In the genomic region with DNA sequence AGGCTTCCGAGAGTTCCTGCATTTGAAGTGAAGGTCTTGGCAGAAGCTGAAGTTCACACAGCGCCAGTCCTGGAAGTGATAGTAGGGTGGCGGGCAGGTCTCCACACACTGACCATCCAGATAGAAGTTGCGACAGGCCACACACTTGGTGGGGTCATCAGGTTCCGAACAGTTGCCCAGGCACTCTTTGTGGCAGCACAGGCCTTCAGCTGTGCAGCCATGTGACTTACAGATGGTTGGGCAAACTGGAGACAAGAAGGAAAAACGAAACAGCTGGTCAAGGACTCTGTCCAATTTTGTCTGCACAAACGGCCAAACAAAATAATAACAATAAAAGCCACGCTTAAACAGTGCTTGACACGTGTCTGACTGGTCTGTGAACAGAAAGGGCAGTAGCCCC, we compare ENCODE assay signal across 10 mouse cellular contexts.
A peak's percentile ranks its signal among the peaks of the same experiment; 100 is the strongest.
DNase-seq lines count a peak whose midpoint lies in the region; ATAC-seq and TF ChIP-seq lines count a peak whose summit lies in the region.
"Had no signal": no experiment of that assay in that cellular context is flagged by ENCODE, and none has a peak within 500 bp of the region (broad histone marks: within the 10 kb centered on the region; RNA-seq: fewer than 3 reads in every experiment).

No protein-coding gene starts in this region.

- TF ChIP-seq CTCF in gastrocnemius, adult 2 months (IDR thresholded peaks at IDR 0.05): no peak

- H3K4me2 ChIP-seq in hindbrain, embryonic 16.5 days (ENCODE audit: low read length): no peak overlapping the region
- no peak overlapping the region for H3K4me2 ChIP-seq in hindbrain, embryonic 11.5 days (replicated peaks; ENCODE audit: low read depth, low read length)
- H3K4me2 ChIP-seq: limb, embryonic 15.5 days had no signal

- H3K9ac ChIP-seq in hindbrain, embryonic 16.5 days (ENCODE audit: low read depth, low read length): no peak overlapping the region
- no peak overlapping the region for H3K9ac ChIP-seq in hindbrain, embryonic 11.5 days (ENCODE audit: low read depth, low read length)
- H3K9ac ChIP-seq: limb, embryonic 15.5 days had no signal

- H3K27ac ChIP-seq in hindbrain, embryonic 16.5 days (ENCODE audit: low read depth, low read length): no peak overlapping the region
- no peak overlapping the region for H3K27ac ChIP-seq in hindbrain, embryonic 11.5 days (ENCODE audit: low read depth, low read length)
- peak overlapping the region; percentile 52 for H3K27ac ChIP-seq in gastrocnemius, adult 2 months
- H3K27ac ChIP-seq: limb, embryonic 15.5 days had no signal

- peaks cover 1% of the 10 kb centered on the region; the same call in 1 of the 2 replicates for H3K4me1 ChIP-seq in hindbrain, embryonic 16.5 days (ENCODE audit: control insufficient read depth, insufficient read depth, low read depth, low read length)
- no peaks in the 10 kb centered on the region for H3K4me1 ChIP-seq in hindbrain, embryonic 11.5 days (replicated peaks; ENCODE audit: control insufficient read depth, insufficient read depth, low read length)

- ATAC-seq in hindbrain, embryonic 16.5 days: peak; percentile 37; the same call in 1 of the 2 replicates
- no peak for ATAC-seq in hindbrain, embryonic 11.5 days (ENCODE audit: low FRiP score)
- ATAC-seq in megakaryocyte, adult 5-6 weeks (ENCODE audit: poor library complexity, severe bottlenecking): no peak

- no peak overlapping the region for H3K4me3 ChIP-seq in hindbrain, embryonic 16.5 days (ENCODE audit: low read length)
- H3K4me3 ChIP-seq in hindbrain, embryonic 11.5 days (ENCODE audit: low read depth, low read length): no peak overlapping the region
- H3K4me3 ChIP-seq in gastrocnemius, adult 2 months: no peak overlapping the region; the same call in 1 of the 2 replicates
- H3K4me3 ChIP-seq: limb, embryonic 15.5 days had no signal

- DNase-seq in hindbrain, embryonic 11.5 days (ENCODE audit: low spot score): no peak
- DNase-seq in adrenal gland, postnatal 10 days: peak; percentile 51
- peak; percentile 72 for DNase-seq in gastrocnemius, adult 2 months
- peak; percentile 42 to 64 for DNase-seq in kidney, postnatal 36 days
- DNase-seq in left cerebral cortex, adult 18-20 months (ENCODE audit: low spot score in 2 of 2): no peak
- no peak for DNase-seq in right cerebral cortex, postnatal 4 days
- DNase-seq: thymus, adult 18-20 months had no signal

- peaks cover 9% of the 10 kb centered on the region for H3K36me3 ChIP-seq in hindbrain, embryonic 16.5 days (ENCODE audit: control insufficient read depth, insufficient read depth, low read length)
- H3K36me3 ChIP-seq in hindbrain, embryonic 11.5 days (ENCODE audit: control insufficient read depth, insufficient read depth, low read length): no peaks in the 10 kb centered on the region

- 71% methylated on average over 9 of the region's 9 CpGs for WGBS in hindbrain, embryonic 16.5 days
- WGBS in hindbrain, embryonic 11.5 days: 92% methylated on average over 9 of the region's 9 CpGs

- H3K27me3 ChIP-seq in hindbrain, embryonic 16.5 days (replicated peaks; ENCODE audit: control insufficient read depth, insufficient read depth, low read length): no peaks in the 10 kb centered on the region
- no peaks in the 10 kb centered on the region for H3K27me3 ChIP-seq in hindbrain, embryonic 11.5 days (ENCODE audit: control insufficient read depth, insufficient read depth, low read length)
- H3K27me3 ChIP-seq: limb, embryonic 15.5 days had no signal

- H3K9me3 ChIP-seq in hindbrain, embryonic 16.5 days (ENCODE audit: control insufficient read depth, low read length): no peaks in the 10 kb centered on the region
- no peaks in the 10 kb centered on the region for H3K9me3 ChIP-seq in hindbrain, embryonic 11.5 days (ENCODE audit: control insufficient read depth, low read length)
- H3K9me3 ChIP-seq: limb, embryonic 15.5 days had no signal

- intact Hi-C loops in gastrocnemius, adult 2 months (cut with DNase I): no loop called here

Comparison
In these comparisons a context has a peak if more than half of its experiments do, and no peak if none do; other contexts are left out.
1. DNase-seq: peak in adrenal gland, postnatal 10 days (single experiment), gastrocnemius, adult 2 months (single experiment) and kidney, postnatal 36 days (2 of 2); none in hindbrain, embryonic 11.5 days (single experiment), left cerebral cortex, adult 18-20 months (0 of 2) and right cerebral cortex, postnatal 4 days (single experiment).